Mouse (Mus musculus) bone marrow, adult 2 months (tissue): ENCODE measurements at regions not wholly inside any gene's neighbourhood (a gene's known extent, or its start where the extent isn't known, plus 50 kb on each side); places are given as distances from the start of the nearest gene placed in this dataset.

Source experiments
- CTCF ChIP-seq: fragments of 200-500 bp; IDR thresholded peaks from 2 replicates; pipeline ENCODE4 v1.5.1; 2011; ENCODE audit warnings: low read length, control low read depth; ENCODE audit not compliant: control insufficient read depth, insufficient read depth
- POLR2A ChIP-seq: fragments of 200-500 bp; IDR thresholded peaks from 2 replicates; pipeline ENCODE4 v1.6.1; 2011; ENCODE audit warnings: low read depth, mild to moderate bottlenecking, control low read depth, low read length, borderline replicate concordance; ENCODE audit not compliant: control insufficient read depth

DNA sequence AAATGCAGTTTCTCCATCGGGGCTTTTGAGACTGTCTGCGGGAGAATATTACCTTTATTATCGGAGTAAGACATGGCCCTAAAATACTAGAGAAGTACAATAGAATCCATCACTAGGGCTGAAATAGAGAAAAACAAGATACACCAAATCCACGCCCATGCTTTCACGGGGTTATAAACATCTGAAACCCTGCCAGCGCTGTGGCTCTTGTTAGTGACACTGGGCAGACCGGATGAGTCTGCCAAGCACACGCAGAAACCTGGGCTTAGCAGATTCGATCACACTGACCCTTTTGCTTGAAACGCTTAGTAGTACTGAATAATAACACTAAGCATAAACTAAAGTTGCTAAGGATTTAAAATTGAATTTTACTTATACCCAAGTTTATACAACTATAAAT lies 477.6 kb downstream of the Psat1 start:
- TF ChIP-seq CTCF (no peak), POLR2A (no peak)
